Mouse (Mus musculus) common myeloid progenitor, adult 5-6 weeks (primary cell): Measurements from ENCODE around the gene Smyd1. TPM values are rescaled to one million over a fixed set of nuclear protein-coding genes. Genes with fewer than 3 reads are reported as not detected.
"Not testable (repeated sequence)": the region's sequence is repeated elsewhere in the genome, so short reads cannot be mapped to it uniquely, and the experiment has no call there.

Experiments
- ATAC-seq: replicated peaks from 2 replicates; pipeline ENCODE4 v1.8.0; 2016; ENCODE audit warnings: low read depth, mild to moderate bottlenecking, moderate TSS enrichment, inconsistent platforms; ENCODE audit not compliant: poor library complexity, severe bottlenecking
- total RNA-seq: library from RNA; stranded (forward); fragments of 200-1000, 187-1606 nt; gene quantifications from 2 replicates; pipeline ENCODE4 v1.2.3, GENCODE M21; 2017

Gene Smyd1
- total RNA-seq, 1 experiment from 2014 or later = not detected

GRCm38 (mm10) chr6:71330486-71330885 lies 8.5 kb upstream of the Smyd1 start:
- ATAC-seq = no peak

- no peak for ATAC-seq
Measured at GRCm38 (mm10) chr6:71329881-71330280, 7.8 kb upstream of the Smyd1 start.

- ATAC-seq = no peak
Measured at GRCm38 (mm10) chr6:71324816-71325215, 2.8 kb upstream of the Smyd1 start.

GRCm38 (mm10) chr6:71322491-71322921 lies 473 bp upstream of the Smyd1 start, which contains the start of gene Cd8b1:
TSS of gene Cd8b1 (plus strand) at chr6:71322788.
- ATAC-seq = no peak

- no peak for ATAC-seq
Measured at GRCm38 (mm10) chr6:71307486-71307885, 14.5 kb downstream of the Smyd1 start.

- no peak for ATAC-seq
Measured at GRCm38 (mm10) chr6:71302097-71302731, 19.8 kb downstream of the Smyd1 start.

- ATAC-seq = peak; percentile 72; the same call in 1 of the 2 replicates
Measured at GRCm38 (mm10) chr6:71298751-71299150, 23.3 kb downstream of the Smyd1 start.

GRCm38 (mm10) chr6:71298051-71298450 lies 24.0 kb downstream of the Smyd1 start:
- no peak for ATAC-seq

GRCm38 (mm10) chr6:71295303-71295702 lies 26.7 kb downstream of the Smyd1 start:
- ATAC-seq = no peak

- peak; percentile 62 for ATAC-seq
Measured at GRCm38 (mm10) chr6:71293509-71293908, 28.5 kb downstream of the Smyd1 start.

- ATAC-seq = 0 out of 2 replicates have a peak, but pooled peaks have one; percentile 52
Measured at GRCm38 (mm10) chr6:71279418-71279817, 42.6 kb downstream of the Smyd1 start.

GRCm38 (mm10) chr6:71274621-71275020 lies 47.4 kb downstream of the Smyd1 start:
- no peak for ATAC-seq

GRCm38 (mm10) chr6:71273715-71274114 lies 48.3 kb downstream of the Smyd1 start:
- ATAC-seq = no peak

- no peak for ATAC-seq
Measured at GRCm38 (mm10) chr6:71272316-71272741, 49.7 kb downstream of the Smyd1 start.

GRCm38 (mm10) chr6:71271389-71272315 lies 50.4 kb downstream of the Smyd1 start, which contains the start of gene Krcc1:
TSS of gene Krcc1 (plus strand) at chr6:71271677.
- ATAC-seq = peak; percentile 75

- ATAC-seq = no peak
Measured at GRCm38 (mm10) chr6:71271057-71271388, 51.0 kb downstream of the Smyd1 start.

GRCm38 (mm10) chr6:71270301-71271056 lies 51.6 kb downstream of the Smyd1 start:
- ATAC-seq = peak; percentile 74

- not testable (repeated sequence) for ATAC-seq
Measured at GRCm38 (mm10) chr6:71269686-71270050, 52.4 kb downstream of the Smyd1 start.

GRCm38 (mm10) chr6:71268929-71269685 lies 52.9 kb downstream of the Smyd1 start:
- ATAC-seq = peak; percentile 26; the same call in 1 of the 2 replicates

- not testable (repeated sequence) for ATAC-seq
Measured at GRCm38 (mm10) chr6:71267603-71268002, 54.4 kb downstream of the Smyd1 start.
